Comparison of ENCODE assay signal across 24 mouse cellular contexts in genomic region chr12:54019979-54020378, GRCm38 (mm10).
DNase-seq lines count a peak whose midpoint lies in the region; ATAC-seq and TF ChIP-seq lines count a peak whose summit lies in the region.
"Had no signal": no experiment of that assay in that cellular context is flagged by ENCODE, and none has a peak within 500 bp of the region (broad histone marks: within the 10 kb centered on the region; RNA-seq: fewer than 3 reads in every experiment).

No protein-coding gene starts in this region.

- no peaks in the 10 kb centered on the region for H3K36me3 ChIP-seq in forebrain, embryonic 13.5 days (ENCODE audit: poor library complexity, severe bottlenecking)
- no peaks in the 10 kb centered on the region for H3K36me3 ChIP-seq in forebrain, embryonic 11.5 days (ENCODE audit: control insufficient read depth, insufficient read depth, low read length)
- H3K36me3 ChIP-seq in forebrain, embryonic 15.5 days: no peaks in the 10 kb centered on the region
- no peaks in the 10 kb centered on the region for H3K36me3 ChIP-seq in forebrain, postnatal 0 days (ENCODE audit: insufficient read depth)
- H3K36me3 ChIP-seq: embryonic facial prominence, embryonic 13.5 days; embryonic facial prominence, embryonic 15.5 days; G1E had no signal

- 76% methylated on average over 8 of the region's 8 CpGs for WGBS in forebrain, embryonic 13.5 days
- WGBS in forebrain, embryonic 11.5 days: 96% methylated on average over 8 of the region's 8 CpGs
- 61% methylated on average over 8 of the region's 8 CpGs for WGBS in forebrain, embryonic 15.5 days
- 50% methylated on average over 8 of the region's 8 CpGs for WGBS in forebrain, postnatal 0 days

- no peaks in the 10 kb centered on the region for H3K27me3 ChIP-seq in forebrain, embryonic 13.5 days
- H3K27me3 ChIP-seq in forebrain, embryonic 11.5 days (ENCODE audit: control insufficient read depth, insufficient read depth, low read length): no peaks in the 10 kb centered on the region
- H3K27me3 ChIP-seq in forebrain, embryonic 15.5 days: no peaks in the 10 kb centered on the region
- H3K27me3 ChIP-seq in forebrain, postnatal 0 days (ENCODE audit: insufficient read depth, low read length): no peaks in the 10 kb centered on the region
- H3K27me3 ChIP-seq: CH12.LX; embryonic facial prominence, embryonic 13.5 days; embryonic facial prominence, embryonic 15.5 days; Patski had no signal

- no peak overlapping the region for H3K9ac ChIP-seq in forebrain, embryonic 13.5 days
- no peak overlapping the region for H3K9ac ChIP-seq in forebrain, embryonic 11.5 days (ENCODE audit: low read length)
- H3K9ac ChIP-seq in forebrain, embryonic 15.5 days (replicated peaks): no peak overlapping the region
- H3K9ac ChIP-seq in forebrain, postnatal 0 days: no peak overlapping the region
- H3K9ac ChIP-seq: embryonic facial prominence, embryonic 13.5 days; embryonic facial prominence, embryonic 15.5 days had no signal

- no peak for TF ChIP-seq CTCF in forebrain, postnatal 0 days (IDR thresholded peaks at IDR 0.05; ENCODE audit: low read depth)
- no peak for TF ChIP-seq CTCF in brain, embryonic 14.5 days (IDR thresholded peaks at IDR 0.05; ENCODE audit: borderline replicate concordance, extremely low read depth, insufficient read depth, insufficient read length)

- H3K9me3 ChIP-seq in forebrain, embryonic 13.5 days (replicated peaks): no peaks in the 10 kb centered on the region
- H3K9me3 ChIP-seq in forebrain, embryonic 11.5 days (ENCODE audit: control insufficient read depth, low read length): no peaks in the 10 kb centered on the region
- H3K9me3 ChIP-seq in forebrain, embryonic 15.5 days: no peaks in the 10 kb centered on the region
- H3K9me3 ChIP-seq in forebrain, postnatal 0 days (ENCODE audit: low read length): no peaks in the 10 kb centered on the region
- H3K9me3 ChIP-seq: embryonic facial prominence, embryonic 13.5 days; embryonic facial prominence, embryonic 15.5 days had no signal

- ATAC-seq in forebrain, embryonic 13.5 days: peak; percentile 70; the same call in 1 of the 2 replicates
- no peak for ATAC-seq in forebrain, embryonic 11.5 days (replicated peaks; ENCODE audit: low FRiP score)
- peak; percentile 82 for ATAC-seq in forebrain, embryonic 15.5 days (replicated peaks)
- no peak for ATAC-seq in forebrain, postnatal 0 days
- ATAC-seq: activated CD4-positive, CD25-positive, alpha-beta regulatory T cell, adult 4 months; CD4-positive, CD25-positive, alpha-beta regulatory T cell, adult 4 months; Patski had no signal

- no peaks in the 10 kb centered on the region for H3K4me1 ChIP-seq in forebrain, embryonic 13.5 days
- no peaks in the 10 kb centered on the region; the same call in 1 of the 2 replicates for H3K4me1 ChIP-seq in forebrain, embryonic 11.5 days (replicated peaks; ENCODE audit: control insufficient read depth, insufficient read depth, low read length)
- H3K4me1 ChIP-seq in forebrain, embryonic 15.5 days: peaks cover 4% of the 10 kb centered on the region; the same call in 1 of the 2 replicates
- no peaks in the 10 kb centered on the region for H3K4me1 ChIP-seq in forebrain, postnatal 0 days (ENCODE audit: insufficient read depth)
- H3K4me1 ChIP-seq: embryonic facial prominence, embryonic 15.5 days had no signal

- H3K4me2 ChIP-seq in forebrain, embryonic 13.5 days: no peak overlapping the region
- H3K4me2 ChIP-seq in forebrain, embryonic 11.5 days (ENCODE audit: low read depth, low read length, severe bottlenecking): no peak overlapping the region
- no peak overlapping the region for H3K4me2 ChIP-seq in forebrain, embryonic 15.5 days (replicated peaks)
- H3K4me2 ChIP-seq in forebrain, postnatal 0 days (ENCODE audit: low read depth): no peak overlapping the region
- H3K4me2 ChIP-seq: embryonic facial prominence, embryonic 13.5 days; embryonic facial prominence, embryonic 15.5 days had no signal

- DNase-seq in forebrain, embryonic 11.5 days (ENCODE audit: low spot score): no peak
- no peak for DNase-seq in forebrain, postnatal 0 days
- DNase-seq in brain, embryonic 14.5 days (ENCODE audit: low read depth): peak; percentile 78
- DNase-seq: adrenal gland, adult 8-10 months; adrenal gland, postnatal 14 days; adrenal gland, postnatal 36 days; B cell, adult 2 months; cerebellum, adult 11 months; cerebellum, adult 18-20 months; cerebellum, adult 8-10 months; cerebellum, adult 9-11 months; cerebellum, postnatal 14 days; cerebellum, postnatal 36 days; embryo, embryonic 11 days had no signal

- no peak for TF ChIP-seq POLR2A in brain, embryonic 14.5 days (IDR thresholded peaks at IDR 0.05; ENCODE audit: borderline replicate concordance, extremely low read depth, insufficient read depth, insufficient read length, poor library complexity, severe bottlenecking)

- no peak overlapping the region for H3K4me3 ChIP-seq in forebrain, embryonic 13.5 days
- no peak overlapping the region for H3K4me3 ChIP-seq in forebrain, embryonic 11.5 days (ENCODE audit: low read depth, low read length)
- no peak overlapping the region for H3K4me3 ChIP-seq in forebrain, embryonic 15.5 days
- no peak overlapping the region for H3K4me3 ChIP-seq in forebrain, postnatal 0 days (ENCODE audit: low read depth, low read length)
- H3K4me3 ChIP-seq: embryonic facial prominence, embryonic 13.5 days; embryonic facial prominence, embryonic 15.5 days; erythroblast, embryonic 14.5 days had no signal

- H3K27ac ChIP-seq in forebrain, embryonic 13.5 days: no peak overlapping the region
- no peak overlapping the region for H3K27ac ChIP-seq in forebrain, embryonic 11.5 days (ENCODE audit: low read depth, low read length)
- H3K27ac ChIP-seq in forebrain, embryonic 15.5 days (replicated peaks): peak overlapping the region; percentile 57
- no peak overlapping the region for H3K27ac ChIP-seq in forebrain, postnatal 0 days (ENCODE audit: low read depth, low read length)
- H3K27ac ChIP-seq: embryonic facial prominence, embryonic 13.5 days; embryonic facial prominence, embryonic 15.5 days had no signal

Comparison
In these comparisons a context has a peak if more than half of its experiments do, and no peak if none do; other contexts are left out.
1. ATAC-seq: peak in forebrain, embryonic 13.5 days (single experiment) and forebrain, embryonic 15.5 days (single experiment); none in forebrain, embryonic 11.5 days (single experiment) and forebrain, postnatal 0 days (single experiment).